ENCODE assay signal across 10 mouse cellular contexts in genomic region chr8:124754101-124754791, GRCm38 (mm10). TPM values are rescaled to one million over a fixed set of nuclear protein-coding genes. Genes with fewer than 3 reads are reported as not detected.
A peak's percentile ranks its signal among the peaks of the same experiment; 100 is the strongest.
DNase-seq lines count a peak whose midpoint lies in the region; ATAC-seq and TF ChIP-seq lines count a peak whose summit lies in the region.
"Had no signal": no experiment of that assay in that cellular context is flagged by ENCODE, and none has a peak within 500 bp of the region (broad histone marks: within the 10 kb centered on the region; RNA-seq: fewer than 3 reads in every experiment).

No protein-coding gene starts in this region.

- H3K9me3 ChIP-seq in liver, embryonic 14.5 days (ENCODE audit: control insufficient read depth, low read length), result no peaks in the 10 kb centered on the region

- TF ChIP-seq EP300 in liver, embryonic 14.5 days (IDR thresholded peaks at IDR 0.05; ENCODE audit: low read depth), result no peak

- peak; percentile 34; the same call in 1 of the 2 replicates for ATAC-seq in liver, embryonic 14.5 days (ENCODE audit: insufficient read depth)

- H3K9ac ChIP-seq in liver, embryonic 14.5 days (replicated peaks), result no peak overlapping the region

- TF ChIP-seq CTCF in liver, embryonic 14.5 days (IDR thresholded peaks at IDR 0.05; ENCODE audit: low read depth), result no peak

- DNase-seq in left cerebral cortex, postnatal 10 days (ENCODE audit: extremely low spot score in 1 of 2, low spot score in 2 of 2), result peak; percentile 52 to 55
- DNase-seq in left cerebral cortex, adult 11 months (ENCODE audit: low spot score), result no peak
- DNase-seq in embryo, embryonic 10 days (ENCODE audit: low spot score), result peak; percentile 55
- DNase-seq in kidney, adult 11 months, result peak; percentile 28
- DNase-seq in liver, embryonic 14.5 days (ENCODE audit: low read depth in 3 of 3, low spot score in 3 of 3), result no peak
- DNase-seq in ovary, adult 18-20 months (ENCODE audit: low spot score), result no peak
- DNase-seq in ovary, postnatal 14 days (ENCODE audit: low spot score), result no peak
- DNase-seq in spleen, postnatal 10 days (ENCODE audit: low spot score in 2 of 2), result no peak

- 21% methylated on average over 11 of the region's 11 CpGs for WGBS in liver, embryonic 14.5 days (ENCODE audit: insufficient replicate concordance)

- intact Hi-C loops in left cerebral cortex, postnatal 10 days (cut with DNase I), result no loop called here

- no peak overlapping the region for H3K4me2 ChIP-seq in liver, embryonic 14.5 days (ENCODE audit: low read depth)

- no peak overlapping the region for H3K27ac ChIP-seq in liver, embryonic 14.5 days
- H3K27ac ChIP-seq: left cerebral cortex, adult 2 months had no signal

- no peaks in the 10 kb centered on the region for H3K36me3 ChIP-seq in liver, embryonic 14.5 days (replicated peaks; ENCODE audit: control insufficient read depth, insufficient read depth, low read depth)

- H3K4me3 ChIP-seq in liver, embryonic 14.5 days (ENCODE audit: insufficient read depth in 1 of 2, low read depth in 2 of 2, low read length in 2 of 2), result no peak overlapping the region
- H3K4me3 ChIP-seq: left cerebral cortex, adult 2 months had no signal

- H3K27me3 ChIP-seq in liver, embryonic 14.5 days (ENCODE audit: control insufficient read depth, insufficient read depth, low read length), result peaks cover 40% of the 10 kb centered on the region

- H3K4me1 ChIP-seq in liver, embryonic 14.5 days (replicated peaks; ENCODE audit: control insufficient read depth in 2 of 2, insufficient read depth in 2 of 2, low read length in 1 of 2), result peaks cover 0 to 11% of the 10 kb centered on the region in 2 experiments; a peak in 2 of 4 replicates

RNA-seq across cellular contexts. Expression of gene Fam89a, which starts 2.6 kb away (rescaled TPM):
- not detected for total RNA-seq in left cerebral cortex, postnatal 10 days (2021)
- polyA plus RNA-seq in liver, embryonic 14.5 days (2012; rRNA removed), result 2.0 and 2.2 TPM in 2 replicates
- polyA plus RNA-seq in liver, embryonic 14.5 days (2014; fragmentation: Nextera tagmentation; extraction: Ambion mirVana), result 2.5 and 2.7 TPM in 2 replicates
- total RNA-seq: neutrophil, adult 5-6 weeks had no signal

RNA-seq across cellular contexts. Expression of gene Arv1, which starts 32.3 kb away (rescaled TPM):
- 10 to 100 TPM; 14.7 to 18.8 TPM for total RNA-seq in left cerebral cortex, postnatal 10 days (2021)
- polyA plus RNA-seq in liver, embryonic 14.5 days (2012; rRNA removed), result 5.5 and 6.0 TPM in 2 replicates
- polyA plus RNA-seq in liver, embryonic 14.5 days (2014; fragmentation: Nextera tagmentation; extraction: Ambion mirVana), result 4.2 and 5.1 TPM in 2 replicates

RNA-seq across cellular contexts. Expression of gene Ttc13, which starts 32.5 kb away (rescaled TPM):
- 10 to 100 TPM; 57.8 to 58.7 TPM for total RNA-seq in left cerebral cortex, postnatal 10 days (2021)
- 7.3 and 12.0 TPM in 2 replicates for polyA plus RNA-seq in liver, embryonic 14.5 days (2012; rRNA removed)
- 18.3 and 19.4 TPM in 2 replicates for polyA plus RNA-seq in liver, embryonic 14.5 days (2014; fragmentation: Nextera tagmentation; extraction: Ambion mirVana)

RNA-seq across cellular contexts. Expression of gene Trim67, which starts 38.6 kb away (rescaled TPM):
- 10 to 100 TPM; 30.6 to 39.3 TPM for total RNA-seq in left cerebral cortex, postnatal 10 days (2021)
- polyA plus RNA-seq in liver, embryonic 14.5 days (2012; rRNA removed), result 0.03 and 0.11 TPM in 2 replicates
- 0.03 and 0.05 TPM in 2 replicates for polyA plus RNA-seq in liver, embryonic 14.5 days (2014; fragmentation: Nextera tagmentation; extraction: Ambion mirVana)
- total RNA-seq: neutrophil, adult 5-6 weeks had no signal

Comparison
In these comparisons a context has a peak if more than half of its experiments do, and no peak if none do; other contexts are left out.
1. DNase-seq: peak in left cerebral cortex, postnatal 10 days (2 of 2), embryo, embryonic 10 days (single experiment) and kidney, adult 11 months (single experiment); none in left cerebral cortex, adult 11 months (single experiment), liver, embryonic 14.5 days (0 of 3), ovary, adult 18-20 months (single experiment), ovary, postnatal 14 days (single experiment) and spleen, postnatal 10 days (0 of 2).